Mouse (Mus musculus): ENCODE measurements around the gene Gm45799.

The Gm45799 gene

DNA sequence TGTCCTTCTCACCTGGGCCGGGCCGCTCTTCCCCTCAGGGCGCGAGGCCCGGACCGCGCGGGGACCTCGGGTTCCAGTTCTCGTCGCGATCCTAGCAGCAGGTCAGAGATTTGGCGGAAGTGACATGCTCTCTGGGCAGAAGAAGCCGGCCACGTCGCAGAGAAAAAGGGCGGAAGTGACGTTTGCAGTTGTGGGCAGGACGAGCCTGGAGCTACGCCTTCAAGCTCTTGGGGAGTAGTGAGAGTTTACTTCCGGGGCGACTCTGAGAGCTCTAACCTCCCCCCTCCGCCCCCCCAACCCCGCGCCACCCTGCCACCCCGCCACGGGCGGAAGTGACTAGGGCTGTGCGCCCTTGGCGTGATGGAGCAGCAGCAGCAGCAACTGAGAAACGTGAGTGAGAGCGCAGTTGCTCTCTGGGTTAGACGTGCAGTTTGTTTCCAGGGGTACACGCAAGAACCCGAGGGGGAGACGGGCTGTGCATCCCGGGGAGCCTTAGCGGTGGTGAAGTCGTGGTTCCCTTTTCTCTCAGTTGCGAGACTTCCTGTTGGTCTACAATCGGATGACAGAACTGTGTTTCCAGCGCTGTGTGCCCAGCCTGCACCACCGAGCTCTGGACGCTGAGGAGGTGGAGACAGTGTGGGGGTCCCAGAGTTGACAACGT is at the start of gene Gm45799, which contains the start of gene Arfip2:
Gene Gm45799 (plus strand): TSS at position 320 of the 661 bp plus-strand sequence.
Gene Arfip2 (minus strand): TSS at position 184 of the 661 bp plus-strand sequence.
- DNase-seq (ENCODE audit: low spot score in 2 of 2), result peak; percentile 98 to 99

DNA sequence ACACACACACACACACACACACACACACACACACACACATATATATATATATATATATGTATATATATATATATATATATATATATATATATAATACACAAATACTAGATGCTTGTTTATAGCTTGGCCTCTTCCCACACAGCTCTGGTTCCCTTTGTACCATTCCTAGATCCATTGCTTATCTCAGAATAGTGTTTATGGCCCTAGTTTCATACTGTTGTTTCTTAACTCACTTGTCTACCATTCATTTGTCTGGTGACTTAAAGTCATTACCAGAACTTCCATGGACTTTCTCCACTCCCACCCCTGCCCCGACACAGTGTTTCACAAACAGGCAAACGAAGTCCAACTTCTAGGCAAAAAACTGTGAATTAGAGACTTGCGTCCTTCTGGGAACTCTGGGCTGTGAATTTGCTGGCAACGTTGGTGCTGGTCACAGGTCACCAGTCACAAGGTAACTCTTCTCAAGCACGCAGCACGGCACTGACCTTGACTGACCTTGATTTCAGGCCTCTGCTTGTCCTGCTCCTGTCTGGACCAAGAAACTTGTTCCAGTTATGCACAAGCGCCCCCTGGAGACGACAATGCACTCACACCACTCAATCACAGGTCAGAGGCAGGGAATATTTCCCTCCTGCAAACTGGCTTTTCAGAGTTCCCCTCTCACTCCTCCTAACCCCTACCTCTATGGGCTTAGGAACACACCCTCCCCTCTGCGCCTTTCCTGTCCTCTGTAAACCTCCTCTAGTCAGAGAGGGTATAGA is 37.3 kb upstream of the Gm45799 start:
- peak; percentile 53 to 70 for DNase-seq (ENCODE audit: low spot score in 2 of 2)

DNA sequence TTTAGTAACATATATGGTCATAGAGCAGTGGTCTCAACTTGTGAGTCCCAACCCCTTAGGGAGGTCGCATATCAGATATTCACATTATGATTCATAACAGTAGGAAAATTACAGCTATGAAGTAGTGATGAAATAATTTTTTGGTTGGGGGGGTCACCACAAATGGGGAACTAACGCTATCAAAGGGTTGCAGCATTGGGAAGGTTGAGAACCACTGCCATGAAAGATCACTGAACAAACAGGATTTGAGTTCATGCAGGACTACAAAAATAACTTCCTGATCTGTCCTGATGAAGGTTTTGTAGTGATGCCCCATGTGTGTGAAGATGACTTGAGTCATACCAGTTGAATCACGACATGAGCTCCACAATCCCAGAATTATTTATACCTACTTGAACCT is 31.9 kb upstream of the Gm45799 start:
- no peak for DNase-seq (ENCODE audit: low spot score in 2 of 2)

DNA sequence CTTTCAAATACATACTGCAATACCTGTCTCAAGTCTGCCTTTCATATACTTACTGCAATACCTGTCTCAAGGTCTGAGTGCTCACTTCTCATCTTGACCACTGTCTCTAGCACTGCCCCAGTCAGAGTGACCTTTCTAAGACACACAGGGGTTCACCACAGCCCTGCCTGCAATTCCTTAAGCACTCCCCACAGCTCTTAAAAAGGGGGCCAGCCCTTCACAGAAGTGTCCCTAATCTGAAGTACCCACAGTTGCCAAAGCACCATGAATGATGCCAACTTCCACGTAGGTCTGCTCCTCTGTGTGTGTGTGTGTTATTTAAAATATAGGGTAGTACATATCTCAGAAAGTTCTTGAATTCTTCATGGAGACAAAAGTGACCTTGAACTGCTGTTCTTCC is 28.6 kb upstream of the Gm45799 start:
- no peak for DNase-seq (ENCODE audit: low spot score in 2 of 2)

GRCm38 (mm10) chr7:105614400-105614799 is 26.0 kb upstream of the Gm45799 start:
- DNase-seq (ENCODE audit: low spot score in 2 of 2), result no peak

- no peak for DNase-seq (ENCODE audit: low spot score in 2 of 2)
Observed at GRCm38 (mm10) chr7:105615720-105616119, 24.6 kb upstream of the Gm45799 start.

DNA sequence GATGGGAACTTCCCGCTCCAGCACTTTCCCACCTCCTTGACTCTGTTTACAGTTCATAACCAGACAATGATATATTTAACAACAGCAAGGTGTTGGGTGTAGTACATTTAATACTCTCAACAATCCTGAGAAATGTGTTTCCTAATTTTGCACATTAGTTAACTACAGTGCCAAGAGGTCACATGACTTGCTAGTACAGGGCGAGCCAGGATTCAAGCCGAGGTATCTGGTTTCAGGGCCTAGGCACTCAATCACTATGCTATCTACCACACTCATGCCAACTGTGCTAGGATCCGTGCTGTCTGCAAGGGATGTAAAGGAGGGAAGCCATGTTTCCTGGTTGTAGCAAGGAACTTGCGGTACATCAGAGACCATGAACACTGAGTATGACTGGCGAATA is 23.8 kb upstream of the Gm45799 start:
- no peak for DNase-seq (ENCODE audit: low spot score in 2 of 2)

- no peak for DNase-seq (ENCODE audit: low spot score in 2 of 2)
Observed at GRCm38 (mm10) chr7:105617810-105618209, 22.5 kb upstream of the Gm45799 start.

DNA sequence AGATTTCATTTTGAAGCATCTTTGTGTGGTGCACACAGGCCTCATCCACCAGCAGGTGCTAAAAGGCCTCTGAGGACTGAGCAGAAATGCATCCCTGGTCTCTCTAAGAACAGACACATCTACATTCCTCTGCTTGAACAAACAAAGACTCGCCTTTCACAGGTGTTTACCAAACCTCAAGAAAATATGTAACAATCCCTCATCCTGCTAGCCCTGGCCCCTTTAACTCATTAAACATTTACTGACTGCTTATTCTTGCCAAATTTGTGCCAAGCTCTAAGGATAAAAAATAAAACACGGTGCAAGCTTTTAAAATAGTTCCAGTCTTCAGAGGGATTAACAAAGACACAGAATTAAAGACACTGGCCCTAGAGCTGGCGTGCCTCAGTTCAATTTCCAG is 20.7 kb upstream of the Gm45799 start:
- DNase-seq (ENCODE audit: low spot score in 2 of 2), result no peak

- no peak for DNase-seq (ENCODE audit: low spot score in 2 of 2)
Observed at GRCm38 (mm10) chr7:105621053-105621452, 19.3 kb upstream of the Gm45799 start.

DNA sequence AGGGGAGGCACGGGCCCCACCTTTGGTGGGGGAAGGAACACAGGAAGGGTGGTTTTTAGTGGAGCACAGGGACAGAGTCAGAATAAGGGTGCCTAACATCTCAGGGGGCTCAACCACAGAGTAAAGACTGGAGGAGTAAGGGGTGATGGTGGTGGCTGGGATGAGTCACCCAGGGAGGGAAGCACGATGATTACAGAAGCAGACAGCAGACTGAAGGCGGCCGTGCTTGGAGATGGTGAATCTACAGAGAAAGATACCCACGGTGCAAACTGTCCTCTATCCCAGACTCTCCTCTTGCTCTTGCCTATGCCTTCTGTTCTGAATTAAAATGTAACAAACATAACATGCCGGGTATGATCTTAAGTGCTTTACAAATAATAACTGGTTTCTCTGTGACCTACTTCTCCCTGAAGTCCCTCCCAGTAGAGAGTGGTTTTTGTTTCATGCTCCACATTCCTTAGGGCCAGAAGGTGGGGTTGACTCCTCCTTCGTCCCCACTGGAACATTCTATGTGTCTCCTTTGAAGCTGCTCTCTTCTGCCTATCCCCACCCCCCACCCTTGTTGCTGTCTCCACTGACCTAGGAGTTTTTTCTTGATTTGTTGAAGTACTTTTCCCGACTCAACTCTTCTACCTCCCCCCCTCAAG is 18.6 kb upstream of the Gm45799 start:
- DNase-seq (ENCODE audit: low spot score in 2 of 2), result no peak

- DNase-seq (ENCODE audit: low spot score in 2 of 2), result no peak
Observed at GRCm38 (mm10) chr7:105625397-105625796, 15.0 kb upstream of the Gm45799 start.

GRCm38 (mm10) chr7:105628633-105629032 is 11.7 kb upstream of the Gm45799 start:
- DNase-seq (ENCODE audit: low spot score in 2 of 2), result peak in 1 of 2 experiments; percentile 59

DNA sequence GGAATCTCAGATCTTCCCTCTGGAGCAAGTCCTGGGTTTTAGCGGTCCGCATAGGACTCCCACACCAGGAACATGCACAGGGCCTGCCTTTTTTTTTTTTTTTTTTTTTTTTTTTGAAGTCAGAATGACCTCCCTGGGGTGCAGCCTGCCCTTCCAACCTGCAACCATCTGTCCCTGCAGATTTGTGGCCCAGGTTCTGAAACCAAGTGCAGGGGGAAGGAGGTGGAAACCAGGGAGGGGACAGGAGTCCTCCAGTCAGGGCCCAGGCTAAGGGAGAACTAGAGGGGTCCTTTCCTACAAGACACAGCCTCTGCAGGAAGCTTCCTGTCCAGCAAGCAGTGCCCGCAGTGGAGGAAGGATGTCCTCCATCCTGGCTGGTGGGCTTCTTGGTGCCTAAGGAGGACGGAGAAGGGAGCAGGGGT is 7.8 kb upstream of the Gm45799 start:
- DNase-seq (ENCODE audit: low spot score in 2 of 2), result no peak

GRCm38 (mm10) chr7:105633127-105633800 is 7.1 kb upstream of the Gm45799 start, which contains the start of gene Trim3:
Gene Trim3, minus strand, starts transcription at chr7:105633571.
- peak; percentile 93 for DNase-seq (ENCODE audit: low spot score in 2 of 2)

- DNase-seq (ENCODE audit: low spot score in 2 of 2), result no peak
Observed at GRCm38 (mm10) chr7:105633801-105634135, 6.6 kb upstream of the Gm45799 start.

- no peak for DNase-seq (ENCODE audit: low spot score in 2 of 2)
Observed at GRCm38 (mm10) chr7:105634272-105634920, 6.0 kb upstream of the Gm45799 start.

- no peak for DNase-seq (ENCODE audit: low spot score in 2 of 2)
Observed at GRCm38 (mm10) chr7:105635726-105636125, 4.6 kb upstream of the Gm45799 start.

GRCm38 (mm10) chr7:105638776-105639175 is 1.6 kb upstream of the Gm45799 start:
- DNase-seq (ENCODE audit: low spot score in 2 of 2), result peak in 1 of 2 experiments; percentile 38

GRCm38 (mm10) chr7:105639304-105639703 is 1.0 kb upstream of the Gm45799 start:
- peak in 1 of 2 experiments; percentile 51 for DNase-seq (ENCODE audit: low spot score in 2 of 2)

DNA sequence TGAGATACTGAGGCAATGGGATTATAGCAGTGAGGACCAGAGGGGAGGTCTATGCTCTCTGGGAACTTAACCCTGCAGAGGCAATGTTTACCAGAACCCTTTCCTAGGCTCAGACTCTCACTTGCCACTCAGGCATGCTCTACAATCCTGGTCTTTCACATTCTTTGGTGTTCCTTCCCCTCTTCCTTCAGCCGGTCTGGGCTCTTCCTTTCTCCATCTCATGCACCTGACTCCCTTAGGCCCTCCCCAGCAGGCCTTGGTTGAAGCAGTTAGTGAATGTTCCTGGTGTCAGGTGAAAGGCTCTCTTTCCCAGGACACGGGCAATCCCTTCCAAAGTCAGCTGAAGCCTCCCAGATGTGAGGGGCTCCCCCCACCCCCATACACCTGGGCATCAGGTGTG is 596 bp upstream of the Gm45799 start, which contains the start of gene Timm10b:
Gene Timm10b (plus strand): TSS at position 301 of the 400 bp plus-strand sequence.
- DNase-seq (ENCODE audit: low spot score in 2 of 2), result no peak
